Mouse (Mus musculus) heart, adult 2 months (tissue): ENCODE results near the gene Irf8. TPM values are rescaled to one million over a fixed set of nuclear protein-coding genes. Genes with fewer than 3 reads are reported as not detected.
A peak's percentile ranks its signal among the peaks of the same experiment; 100 is the strongest.

ENCODE experiments used
- DNase-seq, 2 experiments: peaks; one replicate each; pipeline ENCODE4 v3.0.0; 2021
- H3K27ac ChIP-seq: fragments of 200-600 bp; 2 replicates; pipeline ENCODE4 v1.8.1; 2022
- H3K27me3 ChIP-seq: fragments of 200-500 bp; 2 replicates; pipeline ENCODE4 v1.6.1; 2012; ENCODE audit warnings: mild to moderate bottlenecking, low read length, inconsistent platforms, mixed read lengths; ENCODE audit not compliant: control insufficient read depth, insufficient read depth
- H3K36me3 ChIP-seq: fragments of 200-500 bp; 2 replicates; pipeline ENCODE4 v1.6.1; 2012; ENCODE audit warnings: low read length, inconsistent platforms; ENCODE audit not compliant: control insufficient read depth, insufficient read depth
- H3K4me1 ChIP-seq: fragments of 200-500 bp; 2 replicates; pipeline ENCODE4 v1.6.1; 2011; ENCODE audit warnings: low read length; ENCODE audit not compliant: control insufficient read depth, insufficient read depth
- H3K4me3 ChIP-seq: fragments of 200-600 bp; 2 replicates; pipeline ENCODE4 v1.8.1; 2022
- H3K79me2 ChIP-seq: fragments of 200-500 bp; replicated peaks from 2 replicates; pipeline ENCODE4 v1.6.1; 2012; ENCODE audit warnings: mild to moderate bottlenecking, inconsistent platforms, low read length, moderate library complexity, mixed read lengths; ENCODE audit not compliant: control insufficient read depth, insufficient read depth
- H3K9ac ChIP-seq: fragments of 200-500 bp; 2 replicates; pipeline ENCODE4 v1.6.1; 2012; ENCODE audit warnings: low read depth, mild to moderate bottlenecking, control low read depth, inconsistent platforms, low read length, mixed read lengths
- CTCF ChIP-seq: fragments of 200-600 bp; IDR thresholded peaks from 2 replicates; pipeline ENCODE4 v1.8.1; 2022; ENCODE audit warnings: antibody characterized with exemption, mild to moderate bottlenecking, moderate library complexity
- EP300 ChIP-seq: fragments of 200-500 bp; IDR thresholded peaks from 2 replicates; pipeline ENCODE4 v1.6.1; 2011; ENCODE audit warnings: low read depth, low read length, control low read depth; ENCODE audit not compliant: insufficient read depth
- POLR2A ChIP-seq: fragments of 200-500 bp; IDR thresholded peaks from 2 replicates; pipeline ENCODE4 v1.6.1; 2011; ENCODE audit warnings: mild to moderate bottlenecking, low read depth, low read length, control low read depth; ENCODE audit not compliant: insufficient read depth
- WGBS: fragments of 180-500 bp; shearing (Covaris S2); methylation state at CpG from one replicate; pipeline ENCODE4 v1.1.7; 2018; 5-methylcytosine and 5-hydroxymethylcytosine counted together
- intact Hi-C: fragments of 180-260 bp; cut with DNase I; formaldehyde crosslinking; loops from one replicate; pipeline ENCODE4 v1.15.1; 2025
- polyA plus RNA-seq: library from polyadenylated mRNA; depleted of rRNA; stranded (reverse); fragments of >200 nt; gene quantifications from 2 replicates; pipeline ENCODE4 v1.2.3, GENCODE M21; 2012
- total RNA-seq, 2 experiments: library from RNA; stranded (reverse); gene quantifications; 2 replicates each; pipeline ENCODE4 v1.2.3; 2021

The Irf8 gene
- total and polyA plus RNA-seq, 3 experiments = 3.6 to 4.9 (median 3.8) TPM

- peak overlapping the region; percentile 39 for H3K27ac ChIP-seq
- no peaks in the 10 kb centered on the region for H3K79me2 ChIP-seq
- TF ChIP-seq CTCF (no peak), EP300 (0 out of 2 replicates have a peak, but pooled peaks have one; percentile 9), POLR2A (no peak)
- no peak overlapping the region for H3K4me3 ChIP-seq
- intact Hi-C loops = loop anchor here (5.0 kb wide), 2 partner anchors 41 to 56 kb away; partner anchors contain the start of gene Irf8
- peak overlapping the region; percentile 22; the same call in 1 of the 2 replicates for H3K9ac ChIP-seq
- no peaks in the 10 kb centered on the region for H3K36me3 ChIP-seq
- 21% methylated on average over 13 of the region's 13 CpGs for WGBS
- peak; percentile 51 to 57 for DNase-seq
- H3K4me1 ChIP-seq = peaks cover 17% of the 10 kb centered on the region
- no peaks in the 10 kb centered on the region for H3K27me3 ChIP-seq
These were observed 39.6 kb upstream of the Irf8 start for GRCm38 (mm10) chr8:120696401-120697153.

GRCm38 (mm10) chr8:120697154-120697978 is 38.8 kb upstream of the Irf8 start:
- Histone ChIP-seq H3K27me3 (no peaks in the 10 kb centered on the region), H3K36me3 (no peaks in the 10 kb centered on the region), H3K4me3 (no peak overlapping the region), H3K9ac (no peak overlapping the region), H3K79me2 (no peaks in the 10 kb centered on the region), H3K27ac (peak overlapping the region; percentile 39), H3K4me1 (peaks cover 17% of the 10 kb centered on the region)
- TF ChIP-seq POLR2A (no peak), CTCF (no peak), EP300 (no peak)
- peak; percentile 62 to 68 for DNase-seq
- WGBS = 39% methylated on average over 17 of the region's 17 CpGs
- intact Hi-C loops = loop anchor here (5.0 kb wide), 2 partner anchors 40 to 55 kb away; partner anchors contain the start of gene Irf8

- DNase-seq = no peak
- no peaks in the 10 kb centered on the region for H3K27me3 ChIP-seq
- intact Hi-C loops = loop anchor here (5.0 kb wide), 2 partner anchors 39 to 54 kb away; partner anchors contain the start of gene Irf8
- no peak overlapping the region for H3K4me3 ChIP-seq
- H3K36me3 ChIP-seq = no peaks in the 10 kb centered on the region
- H3K79me2 ChIP-seq = no peaks in the 10 kb centered on the region
- no peak overlapping the region for H3K9ac ChIP-seq
- H3K27ac ChIP-seq = peak overlapping the region; percentile 2; the same call in 1 of the 2 replicates
- peaks cover 17% of the 10 kb centered on the region for H3K4me1 ChIP-seq
- TF ChIP-seq POLR2A (no peak), CTCF (peak; percentile 66)
These were observed 38.2 kb upstream of the Irf8 start for GRCm38 (mm10) chr8:120697979-120698272.

DNA sequence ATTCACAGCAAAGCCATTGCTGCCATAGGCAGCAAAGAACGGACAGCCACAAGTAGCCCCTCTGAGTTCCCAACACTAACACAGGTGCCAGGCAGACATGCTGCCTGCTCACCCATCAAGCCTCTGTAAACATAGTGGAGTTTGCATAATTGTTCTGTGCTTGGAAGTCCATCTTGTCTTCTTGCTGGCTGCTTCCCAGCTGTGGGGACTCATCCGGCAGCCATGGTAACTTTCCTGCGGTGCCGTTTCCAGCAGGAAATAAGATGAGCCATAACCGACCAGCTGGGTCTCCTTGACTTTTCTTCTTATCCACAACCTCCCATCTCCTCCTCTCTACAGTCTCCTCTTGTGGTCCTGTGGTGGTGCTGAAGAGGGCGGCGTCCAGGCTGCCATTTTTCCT is 37.7 kb upstream of the Irf8 start:
- intact Hi-C loops = loop anchor here (5.0 kb wide), 2 partner anchors 39 to 54 kb away; partner anchors contain the start of gene Irf8
- no peaks in the 10 kb centered on the region for H3K27me3 ChIP-seq
- TF ChIP-seq POLR2A (no peak), CTCF (no peak), EP300 (no peak)
- DNase-seq = no peak
- 54% methylated on average over 7 of the region's 7 CpGs for WGBS
- peak overlapping the region; percentile 31 for H3K27ac ChIP-seq
- H3K4me3 ChIP-seq = no peak overlapping the region
- H3K9ac ChIP-seq = no peak overlapping the region
- no peaks in the 10 kb centered on the region for H3K36me3 ChIP-seq
- H3K79me2 ChIP-seq = no peaks in the 10 kb centered on the region
- peaks cover 17% of the 10 kb centered on the region for H3K4me1 ChIP-seq

GRCm38 (mm10) chr8:120699079-120699478 is 37.1 kb upstream of the Irf8 start:
- 41% methylated on average over 6 of the region's 6 CpGs for WGBS

More at GRCm38 (mm10) chr8:120699079-120699478, 37.1 kb upstream of the Irf8 start:
- Histone ChIP-seq H3K27ac (peak overlapping the region; percentile 31), H3K4me1 (peaks cover 17% of the 10 kb centered on the region), H3K9ac (no peak overlapping the region), H3K4me3 (no peak overlapping the region), H3K36me3 (no peaks in the 10 kb centered on the region), H3K79me2 (no peaks in the 10 kb centered on the region), H3K27me3 (no peaks in the 10 kb centered on the region)
- TF ChIP-seq CTCF (no peak), EP300 (no peak), POLR2A (no peak)
- no peak for DNase-seq
- intact Hi-C loops = loop anchor here (5.0 kb wide), 2 partner anchors 38 to 53 kb away; partner anchors contain the start of gene Irf8
